Mouse (Mus musculus): Measurements from ENCODE around the gene Cdhr4. TPM values are rescaled to one million over a fixed set of nuclear protein-coding genes. Genes with fewer than 3 reads are reported as not detected.
"Not testable (repeated sequence)": the region's sequence is repeated elsewhere in the genome, so short reads cannot be mapped to it uniquely, and the experiment has no call there.

Cdhr4 gene
- polyA plus RNA-seq, 1 experiment from 2014 or later = 1.8 TPM

DNA sequence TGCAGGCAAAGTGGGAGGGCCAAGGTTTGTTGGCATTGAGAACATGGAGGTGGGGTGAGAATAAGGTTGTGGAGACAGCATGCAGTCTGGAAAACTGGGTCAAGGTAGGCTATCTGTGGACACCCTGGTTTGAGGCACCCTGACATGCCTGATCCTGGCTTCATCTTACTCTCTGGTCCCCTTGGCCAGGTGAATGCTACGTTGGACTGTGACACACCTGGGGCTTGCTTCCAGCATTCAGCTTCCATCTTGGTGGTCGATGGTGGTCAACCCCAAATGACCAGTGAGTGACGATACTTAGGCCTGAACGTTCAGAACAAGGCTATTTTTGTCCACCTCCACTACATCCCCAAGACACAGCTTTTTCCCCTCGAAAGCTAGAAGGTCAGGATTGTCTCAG lies 3.8 kb downstream of the Cdhr4 start, which contains the start of gene Gm20662:
Gene Gm20662 (plus strand): TSS at position 301 of the 400 bp plus-strand sequence.
- H3K9me3 ChIP-seq = no peaks in the 10 kb centered on the region
- no peak within 1 kb of the TSS for H3K4me3 ChIP-seq
- no peaks in the 10 kb centered on the region for H3K27me3 ChIP-seq (replicated peaks)
- no peak within 1 kb of the TSS for H3K27ac ChIP-seq
- no peak within 1 kb of the TSS for H3K4me2 ChIP-seq
- no peak for ATAC-seq (replicated peaks)
- no peaks in the 10 kb centered on the region for H3K36me3 ChIP-seq (replicated peaks)
- 82% methylated on average over 5 of the region's 5 CpGs for WGBS
- H3K4me1 ChIP-seq = no peaks in the 10 kb centered on the region
- no peak within 1 kb of the TSS for H3K9ac ChIP-seq

DNA sequence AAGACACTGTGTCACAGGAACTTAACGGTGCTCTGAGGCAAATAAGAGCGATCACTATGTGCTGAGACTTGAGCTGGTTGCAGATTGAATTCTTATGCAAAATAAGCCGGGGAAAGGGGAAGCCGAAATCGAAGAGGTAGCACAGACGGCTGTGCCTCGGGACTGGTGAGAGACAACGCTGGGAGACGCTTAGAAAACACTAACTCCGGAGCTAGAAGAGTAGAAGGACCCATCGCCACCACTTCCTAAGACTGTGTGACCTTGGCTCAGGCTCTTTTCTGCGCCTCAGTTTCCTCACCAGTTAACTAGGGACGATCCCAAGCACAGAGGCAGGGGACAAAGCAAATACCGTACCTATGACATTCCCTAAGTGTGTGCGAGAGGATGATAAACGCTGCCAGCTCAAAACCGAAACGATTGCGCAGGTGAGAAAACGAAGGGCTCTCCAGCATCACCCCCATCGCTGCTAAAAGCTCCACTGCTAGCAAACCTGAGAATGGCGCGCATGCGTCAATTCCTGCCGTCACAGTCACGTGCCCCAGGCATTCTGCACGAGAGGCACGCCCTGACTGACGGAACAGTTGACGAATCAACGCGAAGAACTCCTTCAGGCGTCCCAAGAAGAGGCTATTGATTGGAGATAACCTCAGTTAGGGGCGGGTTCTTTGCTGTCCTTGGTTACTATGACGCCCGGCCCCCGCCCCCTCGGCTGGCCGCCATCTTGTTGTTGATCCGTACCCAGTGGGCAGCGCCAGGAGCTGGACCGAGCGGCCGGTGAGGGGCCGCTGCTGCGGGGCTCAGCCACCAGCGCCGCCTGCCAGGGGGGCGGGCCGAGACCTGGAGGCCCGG lies 9.8 kb downstream of the Cdhr4 start, which contains the start of gene Ip6k1:
Gene Ip6k1 (plus strand): TSS at position 580 of the 849 bp plus-strand sequence.
- under 1% methylated on average over 51 of the region's 51 CpGs for WGBS
- no peaks in the 10 kb centered on the region for H3K27me3 ChIP-seq (replicated peaks)
- H3K4me3 ChIP-seq = peak within 1 kb of the TSS; percentile 89
- peak within 1 kb of the TSS; percentile 98 for H3K9ac ChIP-seq
- peak; percentile 99 for ATAC-seq (replicated peaks)
- H3K4me1 ChIP-seq = peaks cover 33% of the 10 kb centered on the region
- H3K4me2 ChIP-seq = peak within 1 kb of the TSS; percentile 87
- no peaks in the 10 kb centered on the region for H3K36me3 ChIP-seq (replicated peaks)
- no peaks in the 10 kb centered on the region for H3K9me3 ChIP-seq
- peak within 1 kb of the TSS; percentile 95 for H3K27ac ChIP-seq

DNA sequence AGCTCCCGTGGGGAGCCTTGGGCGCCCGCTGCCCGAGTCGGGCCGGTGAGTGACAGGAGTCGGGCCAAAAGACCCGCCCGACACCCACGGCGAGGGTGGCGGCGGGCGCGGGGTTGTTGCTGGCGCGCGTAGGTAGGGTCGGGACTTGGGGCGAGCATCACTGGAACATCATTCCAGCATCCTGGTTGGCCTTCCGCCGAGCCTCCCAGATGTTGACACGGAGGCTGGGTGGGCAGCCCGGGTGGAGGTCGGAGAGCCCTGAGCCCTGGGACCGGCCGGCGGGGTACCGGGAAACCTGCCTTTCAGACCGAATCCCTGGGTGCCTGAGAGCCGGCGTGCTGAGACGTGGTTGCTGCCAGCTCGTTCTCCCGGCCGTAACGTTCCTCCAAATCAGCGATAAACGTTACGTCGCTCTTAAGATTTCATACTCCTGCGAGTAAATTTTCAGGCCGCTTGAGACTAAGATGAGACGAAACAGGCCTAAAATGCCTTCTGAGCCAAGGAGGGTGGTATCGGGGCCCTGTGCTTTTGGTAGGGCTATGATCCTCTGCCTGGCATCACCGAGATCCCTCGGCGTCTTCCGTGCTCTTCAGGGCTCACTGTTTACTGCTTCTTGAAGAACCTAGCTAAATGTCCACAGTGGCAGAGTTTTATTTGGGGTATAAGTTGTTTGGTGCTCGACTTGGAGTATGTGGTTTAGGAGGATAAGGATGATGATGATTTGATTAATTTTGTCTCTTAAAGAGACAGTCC lies 10.7 kb downstream of the Cdhr4 start:
- H3K4me3 ChIP-seq = peak overlapping the region; percentile 89
- peak; percentile 62; the same call in 1 of the 2 replicates for ATAC-seq (replicated peaks)
- WGBS = under 1% methylated on average over 50 of the region's 50 CpGs
- no peaks in the 10 kb centered on the region for H3K36me3 ChIP-seq (replicated peaks)
- peak overlapping the region; percentile 98 for H3K9ac ChIP-seq
- H3K4me2 ChIP-seq = peak overlapping the region; percentile 87
- peak overlapping the region; percentile 95 for H3K27ac ChIP-seq
- H3K9me3 ChIP-seq = no peaks in the 10 kb centered on the region
- no peaks in the 10 kb centered on the region for H3K27me3 ChIP-seq (replicated peaks)
- H3K4me1 ChIP-seq = peaks cover 37% of the 10 kb centered on the region

DNA sequence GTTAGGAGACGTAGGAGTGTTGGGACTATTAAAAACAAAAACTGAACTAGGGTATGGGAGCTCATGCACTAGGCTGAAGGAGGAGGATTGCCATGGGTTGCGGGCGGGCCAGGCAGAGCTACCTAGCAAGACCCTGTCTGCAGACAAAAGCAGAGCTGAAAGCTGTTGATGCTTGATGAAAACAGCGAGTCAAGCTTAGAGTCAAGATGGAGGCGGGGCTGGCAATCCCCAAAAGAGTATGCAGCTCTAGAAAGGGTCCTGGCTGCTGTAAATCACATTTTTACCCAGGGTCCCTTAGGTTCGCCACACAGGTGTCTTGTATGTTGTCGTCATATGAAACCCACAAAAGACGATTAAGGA lies 11.2 kb downstream of the Cdhr4 start:
- ATAC-seq (replicated peaks) = no peak
- peak overlapping the region; percentile 87 for H3K4me2 ChIP-seq
- peaks cover 40% of the 10 kb centered on the region for H3K4me1 ChIP-seq
- no peaks in the 10 kb centered on the region for H3K9me3 ChIP-seq
- no peaks in the 10 kb centered on the region for H3K27me3 ChIP-seq (replicated peaks)
- peak overlapping the region; percentile 89 for H3K4me3 ChIP-seq
- WGBS = 6% methylated on average over 8 of the region's 8 CpGs
- H3K27ac ChIP-seq = peak overlapping the region; percentile 95
- H3K9ac ChIP-seq = peak overlapping the region; percentile 98
- H3K36me3 ChIP-seq (replicated peaks) = no peaks in the 10 kb centered on the region

DNA sequence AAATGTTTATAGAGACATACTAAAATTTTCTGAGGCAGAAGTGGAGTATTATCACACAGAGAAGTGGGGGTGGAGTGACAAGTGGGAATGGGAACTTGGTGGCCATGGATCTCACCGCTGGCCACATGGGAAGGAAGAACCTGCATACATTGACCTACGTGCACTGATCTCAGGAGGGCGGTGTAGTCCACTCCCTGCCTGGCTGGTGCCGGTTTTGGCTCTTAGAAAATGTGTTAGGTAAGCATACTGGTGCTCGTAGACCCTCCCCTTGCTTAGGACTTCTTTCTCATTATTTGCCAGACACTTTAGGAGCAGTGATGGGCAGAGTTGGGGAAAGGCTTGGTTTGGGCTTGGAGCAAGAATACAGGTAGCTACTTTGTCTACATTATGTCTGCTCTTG lies 15.7 kb downstream of the Cdhr4 start:
- Histone ChIP-seq H3K4me3 (no peak overlapping the region), H3K4me2 (no peak overlapping the region), H3K4me1 (peaks cover 34% of the 10 kb centered on the region), H3K27me3 (replicated peaks) (no peaks in the 10 kb centered on the region), H3K9me3 (no peaks in the 10 kb centered on the region), H3K36me3 (replicated peaks) (no peaks in the 10 kb centered on the region), H3K9ac (no peak overlapping the region), H3K27ac (no peak overlapping the region)
- ATAC-seq (replicated peaks) = no peak
- WGBS = 91% methylated on average over 5 of the region's 5 CpGs

DNA sequence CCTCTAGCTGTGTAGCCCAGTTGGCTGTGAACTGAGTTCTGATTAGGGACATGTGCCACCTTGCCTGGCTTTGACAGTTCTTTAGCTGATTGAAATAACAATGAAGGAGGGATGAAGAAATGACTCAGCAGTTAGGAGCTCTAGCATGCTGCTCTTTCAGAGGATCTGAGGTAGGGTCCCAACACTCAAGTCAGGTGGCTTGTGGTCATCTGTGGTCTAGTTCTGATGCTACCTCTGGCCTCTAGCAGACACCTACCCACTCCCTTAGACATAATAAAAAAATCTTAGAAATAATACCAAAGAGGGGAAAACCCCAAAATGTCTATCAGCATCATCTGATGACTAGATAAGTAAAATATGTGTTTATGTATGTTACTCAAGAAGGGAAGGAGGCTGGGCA lies 18.1 kb downstream of the Cdhr4 start:
- no peak overlapping the region for H3K4me3 ChIP-seq
- H3K36me3 ChIP-seq (replicated peaks) = no peaks in the 10 kb centered on the region
- no peak overlapping the region for H3K9ac ChIP-seq
- H3K9me3 ChIP-seq = no peaks in the 10 kb centered on the region
- no peak overlapping the region for H3K27ac ChIP-seq
- no peak for ATAC-seq (replicated peaks)
- H3K4me1 ChIP-seq = peaks cover 14% of the 10 kb centered on the region
- no peaks in the 10 kb centered on the region for H3K27me3 ChIP-seq (replicated peaks)
- no peak overlapping the region for H3K4me2 ChIP-seq

DNA sequence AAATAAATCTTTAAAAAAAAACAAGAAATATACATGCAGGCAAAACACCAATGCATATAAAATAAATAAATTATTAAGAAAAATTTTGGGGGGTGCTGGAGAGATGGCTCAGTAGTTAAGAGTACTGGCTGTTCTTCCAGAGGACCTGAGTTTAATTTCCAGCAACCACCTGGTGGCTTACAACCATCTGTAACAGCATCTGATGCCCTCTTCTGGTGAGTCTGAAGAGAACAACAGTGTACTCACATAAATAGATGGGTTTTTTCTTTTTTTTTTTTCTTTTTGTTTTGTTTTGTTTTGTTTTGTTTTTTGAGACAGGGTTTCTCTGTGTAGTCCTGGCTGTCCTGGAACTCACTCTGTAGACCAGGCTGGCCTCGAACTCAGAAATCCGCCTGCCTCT lies 21.3 kb downstream of the Cdhr4 start:
- H3K4me2 ChIP-seq; H3K27ac ChIP-seq; H3K27me3 ChIP-seq (replicated peaks); H3K4me3 ChIP-seq; H3K36me3 ChIP-seq (replicated peaks); ATAC-seq (replicated peaks); H3K9ac ChIP-seq; H3K9me3 ChIP-seq; H3K4me1 ChIP-seq: not testable (repeated sequence)
- 100% methylated on average over 2 of the region's 2 CpGs for WGBS

DNA sequence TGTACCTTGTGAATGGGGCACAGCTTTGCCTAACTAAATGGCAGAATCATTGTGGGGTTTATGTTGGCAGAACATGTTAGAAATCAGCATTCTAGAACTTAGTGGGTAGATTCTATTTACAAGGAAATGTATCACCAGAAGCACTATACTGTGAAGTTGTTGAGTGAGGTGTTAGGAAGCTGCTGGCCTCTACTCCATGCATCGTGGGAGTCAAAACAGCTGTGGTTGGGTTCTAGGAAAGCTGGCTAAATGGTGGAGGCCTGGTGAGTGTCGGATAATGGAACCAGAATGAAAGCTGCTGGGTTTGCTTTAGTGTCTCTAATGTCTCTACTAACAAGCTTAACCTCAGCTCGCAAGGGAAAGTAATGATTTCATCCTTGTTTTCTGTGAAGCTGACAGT lies 24.8 kb downstream of the Cdhr4 start:
- no peak overlapping the region for H3K4me3 ChIP-seq
- H3K27ac ChIP-seq = no peak overlapping the region
- no peaks in the 10 kb centered on the region for H3K9me3 ChIP-seq
- no peak overlapping the region for H3K9ac ChIP-seq
- no peak for ATAC-seq (replicated peaks)
- H3K4me2 ChIP-seq = no peak overlapping the region
- H3K36me3 ChIP-seq (replicated peaks) = no peaks in the 10 kb centered on the region
- H3K27me3 ChIP-seq (replicated peaks) = no peaks in the 10 kb centered on the region
- 73% methylated on average over 3 of the region's 3 CpGs for WGBS
- 0 out of 2 replicates have a peak, but pooled peaks cover 3% of the 10 kb centered on the region for H3K4me1 ChIP-seq

DNA sequence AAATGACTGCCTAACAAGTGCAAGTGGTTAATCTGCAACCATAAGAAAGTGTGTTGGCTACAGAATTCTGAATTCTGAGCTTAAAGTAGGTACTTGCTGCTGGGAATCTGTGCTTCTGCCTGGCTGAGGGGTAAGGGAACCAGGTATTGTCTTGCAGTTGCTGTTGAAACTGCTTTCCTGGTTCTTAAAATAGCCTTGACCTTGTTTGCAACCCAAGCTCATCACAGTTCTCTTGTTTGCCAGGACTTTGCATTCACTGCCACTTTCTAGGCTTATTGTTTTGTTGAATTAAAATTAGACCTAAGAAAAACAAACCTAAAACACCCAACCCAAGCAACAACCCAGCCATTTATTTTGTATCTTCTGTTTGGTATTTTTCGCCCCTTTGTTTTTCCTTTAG lies 28.4 kb downstream of the Cdhr4 start:
- Histone ChIP-seq H3K27ac (no peak overlapping the region), H3K27me3 (replicated peaks) (no peaks in the 10 kb centered on the region), H3K9me3 (no peaks in the 10 kb centered on the region), H3K36me3 (replicated peaks) (no peaks in the 10 kb centered on the region), H3K4me3 (no peak overlapping the region), H3K4me2 (no peak overlapping the region), H3K4me1 (0 out of 2 replicates have a peak, but pooled peaks cover 3% of the 10 kb centered on the region), H3K9ac (no peak overlapping the region)
- ATAC-seq (replicated peaks) = no peak
- WGBS = 100% methylated on average over 1 of the region's 1 CpGs

DNA sequence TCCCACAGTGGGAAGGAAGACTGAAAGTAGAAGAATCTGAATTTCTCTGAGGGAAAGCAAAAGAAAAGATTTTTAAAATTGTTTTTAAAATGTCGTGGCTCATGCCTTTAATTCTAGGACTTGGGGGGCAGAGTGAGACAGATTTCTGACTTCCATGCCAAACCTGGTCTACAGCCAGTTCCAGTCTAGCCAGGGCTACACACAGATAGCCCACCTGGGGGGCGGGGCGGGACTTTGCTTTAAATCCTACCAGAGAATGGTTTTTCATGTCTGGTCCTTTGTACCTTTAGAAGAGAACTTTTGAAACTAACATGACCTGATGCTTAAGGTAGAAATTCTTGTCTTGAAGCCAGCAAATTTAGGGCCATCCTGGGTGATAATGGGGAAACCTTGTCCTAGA lies 30.9 kb downstream of the Cdhr4 start:
- WGBS = 94% methylated on average over 3 of the region's 3 CpGs
- H3K4me2 ChIP-seq = no peak overlapping the region

DNA sequence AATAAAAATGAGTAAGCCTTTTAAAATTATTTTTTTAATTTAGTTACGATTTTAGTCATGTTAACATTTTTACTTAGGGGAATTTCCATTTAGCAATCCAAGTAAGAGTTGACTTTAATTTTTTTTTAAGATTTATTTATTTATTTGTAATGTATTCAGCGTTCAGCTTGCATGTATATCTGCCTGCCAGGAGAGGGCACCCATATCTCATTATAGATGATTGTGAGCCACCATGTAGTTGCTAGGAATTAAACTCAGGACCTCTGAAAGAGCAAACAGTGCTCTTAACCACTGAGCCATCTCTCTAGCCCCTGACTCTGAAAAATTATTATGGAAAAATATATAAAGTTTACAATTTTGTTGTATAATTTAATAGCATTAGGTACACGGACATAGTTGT lies 34.3 kb downstream of the Cdhr4 start:
- H3K9ac ChIP-seq = no peak overlapping the region
- H3K4me1 ChIP-seq = no peaks in the 10 kb centered on the region
- H3K4me3 ChIP-seq = no peak overlapping the region
- H3K27me3 ChIP-seq (replicated peaks) = no peaks in the 10 kb centered on the region
- no peak overlapping the region for H3K27ac ChIP-seq
- no peak for ATAC-seq (replicated peaks)
- peaks cover 13% of the 10 kb centered on the region for H3K36me3 ChIP-seq (replicated peaks)
- H3K4me2 ChIP-seq = no peak overlapping the region
- H3K9me3 ChIP-seq = no peaks in the 10 kb centered on the region
- 95% methylated on average over 3 of the region's 3 CpGs for WGBS

More for the DNA sequence above, 30.9 kb downstream of the Cdhr4 start:
- 0 out of 2 replicates have a peak, but pooled peaks cover 3% of the 10 kb centered on the region for H3K4me1 ChIP-seq
- H3K27me3 ChIP-seq (replicated peaks) = no peaks in the 10 kb centered on the region
- H3K27ac ChIP-seq = no peak overlapping the region
- no peak overlapping the region for H3K4me3 ChIP-seq
- H3K9me3 ChIP-seq = no peaks in the 10 kb centered on the region
- no peak overlapping the region for H3K9ac ChIP-seq
- no peak for ATAC-seq (replicated peaks)
- peaks cover 13% of the 10 kb centered on the region for H3K36me3 ChIP-seq (replicated peaks)

DNA sequence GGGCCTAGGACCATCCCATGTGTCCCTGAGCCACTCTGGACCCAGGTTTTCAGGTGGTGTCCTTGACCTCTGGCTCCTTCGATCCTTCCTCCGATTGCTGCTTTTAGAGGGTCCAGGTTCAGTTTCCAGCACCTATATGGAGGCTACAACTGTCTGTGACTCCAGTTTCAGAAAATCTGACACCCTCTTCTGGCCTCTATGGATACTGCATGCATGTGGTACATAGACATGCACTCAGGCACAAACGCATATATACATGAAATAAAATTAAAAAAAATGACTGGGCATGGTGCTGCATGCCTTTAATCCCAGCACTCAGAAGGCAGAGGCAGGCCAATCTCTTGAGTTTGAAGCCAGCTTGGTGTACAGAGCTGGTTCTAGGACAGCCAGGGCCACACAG lies 35.6 kb downstream of the Cdhr4 start:
- no peaks in the 10 kb centered on the region for H3K27me3 ChIP-seq (replicated peaks)
- WGBS = 96% methylated on average over 3 of the region's 3 CpGs
- H3K27ac ChIP-seq = no peak overlapping the region
- no peak for ATAC-seq (replicated peaks)
- H3K4me3 ChIP-seq = no peak overlapping the region
- H3K9me3 ChIP-seq = no peaks in the 10 kb centered on the region
- H3K4me1 ChIP-seq = no peaks in the 10 kb centered on the region
- peaks cover 15% of the 10 kb centered on the region for H3K36me3 ChIP-seq (replicated peaks)
- H3K9ac ChIP-seq = no peak overlapping the region
- no peak overlapping the region for H3K4me2 ChIP-seq
